Mouse (Mus musculus): ENCODE results near the gene Gmds.
A peak's percentile ranks its signal among the peaks of the same experiment; 100 is the strongest.

Gmds gene

DNA sequence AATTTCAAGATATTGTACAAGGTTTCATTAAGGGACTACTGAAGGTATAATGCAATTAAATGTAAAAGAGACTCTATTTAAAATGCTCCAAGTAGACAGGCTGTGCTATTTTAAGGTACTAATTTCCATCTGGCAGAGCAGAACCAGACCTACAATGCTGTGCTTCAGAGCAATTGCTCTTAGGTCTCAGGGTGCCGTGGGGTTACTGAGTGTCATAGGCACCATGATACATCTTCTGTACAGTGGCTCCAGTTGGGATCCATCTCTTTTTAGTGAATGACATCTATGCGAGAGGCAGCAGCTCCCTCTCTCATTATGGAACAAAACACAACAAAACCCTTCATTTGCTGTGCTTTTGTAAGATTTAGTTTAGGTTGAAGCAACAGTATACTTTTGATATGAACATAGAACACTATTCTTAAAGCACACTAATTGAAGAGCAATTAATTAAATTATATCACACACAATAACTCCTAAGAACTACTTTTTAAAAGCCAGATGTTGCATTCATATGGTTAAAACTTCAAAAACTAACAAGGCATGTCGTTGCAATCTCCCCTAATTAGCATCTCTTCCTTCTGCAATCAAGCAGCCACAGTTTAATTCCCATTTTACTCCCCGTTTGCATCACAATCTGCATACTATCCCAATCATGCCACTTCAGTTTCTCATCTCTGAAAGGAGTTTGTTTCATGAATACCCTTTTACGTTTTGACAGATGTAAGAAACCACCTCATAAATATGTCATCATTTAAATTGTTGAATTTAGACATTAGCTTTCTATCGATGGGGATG lies 317.9 kb downstream of the Gmds start:
- no peak for DNase-seq

DNA sequence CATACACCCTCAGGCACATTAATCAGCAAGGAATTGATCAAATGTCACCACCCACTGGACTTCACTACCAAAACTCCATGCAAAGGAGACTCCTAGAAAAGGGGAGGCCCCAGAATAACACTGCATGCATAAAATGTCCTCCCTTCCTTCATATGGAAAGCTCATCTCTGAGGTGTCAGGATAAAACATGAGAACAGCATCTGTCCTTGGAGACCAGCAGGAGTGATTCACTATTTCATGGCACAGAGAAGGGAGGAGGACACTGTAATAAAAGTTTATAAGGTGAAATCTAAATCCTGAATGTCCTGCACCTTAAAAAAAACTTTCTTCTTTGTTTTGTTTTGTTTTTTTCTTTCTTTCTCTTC lies 319.3 kb downstream of the Gmds start:
- DNase-seq = no peak

DNA sequence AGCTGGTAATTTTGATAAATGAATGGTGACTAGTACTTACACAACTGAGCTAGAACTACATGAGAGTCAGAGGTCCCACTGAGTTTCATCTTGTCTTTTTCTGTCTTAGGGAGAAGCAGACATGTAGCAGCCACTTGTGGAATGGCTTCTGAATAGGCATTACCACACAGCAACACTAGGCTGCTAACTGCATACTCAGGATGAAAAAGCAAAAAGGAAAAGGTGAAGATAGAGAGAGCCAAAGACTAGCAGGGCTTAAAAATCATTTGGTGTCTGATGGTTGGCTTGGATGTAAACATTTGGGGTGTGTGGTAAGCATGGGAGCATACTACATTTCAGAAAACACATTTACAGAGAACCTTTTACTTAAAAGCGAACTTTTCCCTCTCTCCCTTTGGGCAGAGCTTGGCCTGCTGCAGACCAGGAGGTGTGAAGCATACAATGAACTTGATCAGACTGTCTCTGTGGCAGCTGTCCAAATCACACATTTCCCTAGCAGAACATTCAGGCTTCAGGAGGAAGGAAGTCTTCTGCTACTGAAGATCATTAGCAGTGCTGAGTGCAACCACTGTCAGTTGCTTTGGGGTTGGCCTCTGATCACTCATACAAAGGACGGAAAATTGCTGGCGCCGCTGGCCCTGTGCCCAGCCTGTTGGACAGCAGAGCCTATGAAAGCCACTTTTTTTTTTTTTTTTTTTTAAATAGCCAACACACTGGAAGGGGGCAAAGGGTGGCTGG lies 319.9 kb downstream of the Gmds start:
- peak; percentile 98 for DNase-seq

DNA sequence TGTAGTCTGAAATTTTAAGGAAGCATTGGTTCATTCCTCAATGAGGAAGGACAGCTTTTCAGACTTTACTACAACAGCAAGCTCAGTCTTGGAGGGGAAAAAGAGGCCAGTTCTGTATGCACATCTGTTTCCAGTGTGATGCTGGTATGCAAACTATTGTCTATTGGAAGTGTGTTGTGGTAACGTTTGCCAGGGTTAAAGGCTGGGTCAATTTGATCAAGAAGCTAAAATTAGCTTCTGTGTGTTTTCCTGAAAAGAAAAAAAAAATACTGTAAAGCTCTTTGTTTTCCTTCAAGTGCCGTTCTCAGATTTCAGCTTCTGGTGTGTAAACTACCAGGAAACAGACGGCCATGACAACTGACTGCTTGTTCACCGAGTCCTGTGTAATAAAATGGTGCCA lies 329.7 kb downstream of the Gmds start:
- no peak for DNase-seq

DNA sequence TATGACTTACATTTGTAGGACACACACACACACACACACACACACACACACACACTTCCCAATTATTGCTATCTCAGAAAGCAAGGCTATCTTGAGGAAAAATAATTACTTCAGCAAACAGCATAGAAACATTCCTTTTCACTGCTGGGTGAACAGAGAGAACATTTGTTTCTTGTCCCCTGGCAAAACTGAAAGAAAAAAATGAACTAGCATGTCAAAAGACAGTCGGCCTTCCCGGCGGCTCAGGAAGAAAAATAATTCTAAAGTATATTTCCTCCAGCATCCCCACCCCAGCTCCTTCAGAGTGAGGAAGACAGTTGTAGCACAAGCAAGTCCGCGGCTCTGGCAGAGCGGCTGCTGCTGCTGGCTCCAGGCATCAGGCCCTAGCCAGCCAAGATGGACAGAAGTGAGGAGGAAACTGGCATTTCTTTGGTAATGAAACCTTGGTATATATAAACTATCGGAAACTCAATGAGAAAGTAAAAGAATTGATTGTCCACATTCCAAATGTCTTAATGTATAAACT lies 330.4 kb downstream of the Gmds start:
- DNase-seq = peak; percentile 84

DNA sequence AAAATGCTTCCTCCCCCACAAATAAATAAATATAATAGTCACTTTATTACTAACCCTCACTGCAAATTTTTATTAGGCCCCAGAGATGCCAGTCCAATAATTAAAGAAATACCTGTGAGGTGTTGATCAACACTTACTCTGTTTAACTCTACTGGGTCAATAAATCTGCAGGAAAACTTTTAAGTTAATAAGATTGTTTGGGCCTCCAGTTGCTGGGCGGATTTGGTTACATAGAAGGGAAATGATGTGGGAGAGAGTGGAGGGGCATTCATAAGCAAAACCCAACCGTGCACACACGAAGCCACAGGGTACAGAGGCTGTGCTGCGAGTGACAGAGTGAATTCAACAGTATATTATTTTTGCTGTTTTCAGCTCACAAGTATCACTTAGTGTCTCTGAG lies 345.1 kb downstream of the Gmds start:
- DNase-seq = no peak

DNA sequence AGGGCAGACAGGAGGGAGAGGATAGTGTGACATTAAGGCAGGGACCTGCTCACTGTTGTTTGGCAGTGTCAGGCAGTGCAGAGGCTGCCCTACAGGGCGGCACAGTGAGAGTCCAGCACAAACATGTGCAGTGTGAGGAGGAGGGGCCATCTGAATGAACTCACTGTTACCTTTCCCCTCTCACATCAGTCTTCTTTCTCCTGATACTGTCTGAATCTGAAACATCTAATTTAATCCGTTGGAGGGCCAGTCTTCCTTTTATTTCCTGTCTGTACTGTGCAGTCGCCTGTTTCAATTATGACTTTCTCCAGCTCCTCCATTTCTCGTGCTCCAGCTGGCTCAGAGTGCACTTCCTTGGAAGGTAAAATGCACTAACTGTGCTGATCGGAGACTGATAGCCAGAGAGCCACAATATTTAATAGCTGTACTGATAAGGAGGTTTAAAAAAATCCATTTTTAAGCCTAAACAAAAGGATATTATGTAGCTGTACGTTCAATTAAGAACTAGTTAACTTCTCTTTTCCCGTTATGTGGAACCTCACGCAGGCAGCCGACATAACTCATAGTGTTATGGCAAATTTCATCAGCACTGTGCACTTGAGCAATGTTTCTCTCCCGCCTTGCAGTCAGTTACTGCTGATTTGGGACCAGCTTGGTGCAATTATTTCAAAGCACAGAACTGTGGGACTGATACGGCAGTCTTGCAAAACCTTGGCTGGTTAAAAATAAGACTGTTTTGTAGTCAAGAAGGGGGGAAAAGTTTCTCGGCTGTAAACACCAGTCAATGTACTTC lies 345.9 kb downstream of the Gmds start:
- DNase-seq = peak; percentile 88

DNA sequence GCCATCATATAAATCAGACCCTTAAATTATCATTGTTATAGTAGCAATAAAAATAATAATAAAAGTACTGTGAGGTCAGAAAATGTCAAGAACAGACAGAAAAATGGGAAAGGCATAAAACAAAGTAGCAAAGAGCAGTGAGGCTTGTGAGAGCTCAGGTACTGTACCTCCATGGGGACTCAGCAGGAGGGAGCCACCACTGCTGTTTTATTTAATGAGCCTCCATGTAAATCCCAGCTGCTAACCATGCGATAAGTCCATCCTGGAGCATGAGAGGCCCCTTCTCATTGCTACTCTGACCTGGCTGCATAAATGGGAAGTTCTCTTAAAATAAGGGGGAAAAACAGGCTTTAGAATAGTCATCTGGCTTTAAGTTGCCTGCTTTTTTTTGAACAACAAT lies 357.3 kb downstream of the Gmds start:
- no peak for DNase-seq

DNA sequence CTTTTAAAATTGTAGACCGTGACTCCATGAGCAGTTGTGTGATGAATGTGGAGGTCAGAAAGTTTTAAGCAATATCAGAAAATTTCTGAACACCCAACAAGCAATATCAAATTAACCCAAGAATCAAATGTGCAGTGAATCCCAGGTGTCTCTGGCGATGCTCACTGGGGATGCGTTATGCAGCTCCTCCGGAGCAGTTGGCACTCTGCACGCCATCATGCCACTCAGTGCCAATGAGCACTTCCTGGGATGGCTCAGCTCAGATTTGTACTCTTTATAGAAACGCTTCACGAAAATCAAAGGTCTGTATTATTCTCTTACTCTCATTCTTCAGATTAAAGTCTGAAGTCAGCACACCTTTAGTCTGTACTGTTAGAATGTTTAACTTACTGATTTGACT lies 360.4 kb downstream of the Gmds start:
- no peak for DNase-seq

DNA sequence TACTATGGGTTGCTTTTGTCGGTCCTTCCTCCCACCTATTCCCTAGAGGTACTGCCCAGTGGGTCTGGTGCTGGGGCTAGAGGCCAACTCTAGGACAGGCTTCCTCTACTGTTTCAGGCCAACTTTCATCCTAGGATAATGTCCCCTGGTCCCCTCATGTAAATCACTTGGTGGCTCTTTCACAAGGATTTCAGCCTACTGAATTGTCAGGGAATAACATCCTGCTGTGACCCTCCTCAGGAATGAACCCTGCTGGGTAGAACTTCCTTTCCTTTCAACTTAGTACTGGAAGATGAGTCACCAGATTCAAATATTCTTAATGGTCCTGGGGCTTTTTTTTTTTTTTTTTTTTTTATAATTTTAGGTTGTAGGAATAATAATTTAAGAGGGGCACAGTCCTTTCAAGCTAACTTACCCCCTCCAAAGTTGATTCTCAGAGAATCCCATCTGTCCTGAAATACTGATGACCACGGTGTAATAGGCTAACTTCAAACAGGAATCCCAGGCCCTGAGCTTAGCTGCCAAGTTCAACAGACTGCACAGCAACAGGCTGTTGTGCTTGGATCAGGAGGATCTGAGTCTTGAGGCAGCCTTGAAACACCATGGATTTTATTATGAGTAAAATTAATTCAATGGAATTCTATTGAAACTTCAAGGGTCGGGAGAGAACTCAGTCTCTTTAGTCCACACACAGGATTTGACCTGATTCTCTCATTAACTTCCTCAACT lies 363.6 kb downstream of the Gmds start:
- DNase-seq = peak; percentile 90

DNA sequence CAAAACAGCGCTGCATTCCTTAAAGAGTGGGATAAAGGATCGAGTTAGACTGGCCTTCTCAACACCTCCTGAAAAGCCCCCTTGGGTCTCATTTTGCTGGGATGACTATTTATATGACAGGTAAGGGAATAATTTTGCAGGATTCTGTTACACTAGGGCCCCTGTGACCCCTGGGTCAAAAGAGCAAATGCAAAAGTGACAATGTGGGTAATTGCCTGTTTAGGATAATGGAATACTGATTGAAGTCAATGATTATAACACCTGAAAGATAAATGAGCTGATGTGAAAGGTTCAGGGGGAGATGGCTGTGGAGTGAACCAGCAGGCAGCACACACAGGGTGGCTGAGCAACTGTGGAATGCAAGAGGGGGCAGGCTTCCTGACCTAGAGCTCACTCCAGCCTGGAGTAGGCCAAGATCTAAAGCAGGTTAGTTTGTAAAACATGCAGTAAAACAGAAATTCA lies 367.5 kb downstream of the Gmds start:
- no peak for DNase-seq

DNA sequence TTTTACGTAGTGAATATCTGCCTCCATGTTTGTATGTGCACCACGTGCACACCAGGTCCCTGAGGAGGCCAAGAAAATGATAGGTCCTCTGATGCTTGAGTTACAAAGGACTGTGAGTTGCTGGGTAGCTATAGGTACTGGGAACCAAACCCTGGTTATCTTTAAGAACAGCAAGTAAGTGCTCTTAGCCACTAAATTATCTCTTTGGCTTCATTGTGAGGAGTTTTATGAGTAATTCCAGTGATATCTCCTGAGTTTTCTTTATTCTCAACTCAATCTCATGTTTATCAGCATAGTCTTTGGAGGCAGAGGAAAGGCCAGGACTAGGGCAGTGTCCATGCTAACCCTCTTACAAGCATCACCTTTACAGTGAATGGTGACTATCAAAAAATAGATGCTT lies 370.3 kb downstream of the Gmds start:
- no peak for DNase-seq

DNA sequence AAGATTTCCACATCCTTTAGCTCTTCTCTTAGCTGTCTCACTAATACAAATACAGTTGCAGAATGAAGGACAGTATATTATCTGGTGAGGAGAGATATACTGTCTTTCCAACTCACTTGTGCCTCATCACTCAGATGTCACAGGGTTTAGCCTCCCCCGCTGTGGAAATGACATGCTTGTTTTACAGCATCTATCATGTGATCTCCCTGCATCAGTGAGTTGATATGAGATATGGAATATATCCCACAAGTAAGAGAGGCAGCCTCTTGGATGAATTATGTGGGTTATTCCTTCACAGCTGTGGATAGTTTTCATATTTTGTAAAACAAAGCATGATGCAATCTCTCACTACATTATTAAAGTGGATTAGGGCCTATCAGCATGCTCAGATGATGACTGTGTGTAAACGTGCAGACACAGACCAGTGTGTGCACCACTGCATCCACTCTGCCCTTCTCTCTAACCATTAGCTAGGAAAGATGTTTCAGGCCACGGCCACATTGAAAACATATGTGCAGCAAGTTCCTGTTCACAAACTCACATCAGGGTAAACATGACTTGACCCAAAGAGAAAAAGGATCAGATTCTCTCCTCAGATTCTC lies 371.5 kb downstream of the Gmds start:
- DNase-seq = no peak

DNA sequence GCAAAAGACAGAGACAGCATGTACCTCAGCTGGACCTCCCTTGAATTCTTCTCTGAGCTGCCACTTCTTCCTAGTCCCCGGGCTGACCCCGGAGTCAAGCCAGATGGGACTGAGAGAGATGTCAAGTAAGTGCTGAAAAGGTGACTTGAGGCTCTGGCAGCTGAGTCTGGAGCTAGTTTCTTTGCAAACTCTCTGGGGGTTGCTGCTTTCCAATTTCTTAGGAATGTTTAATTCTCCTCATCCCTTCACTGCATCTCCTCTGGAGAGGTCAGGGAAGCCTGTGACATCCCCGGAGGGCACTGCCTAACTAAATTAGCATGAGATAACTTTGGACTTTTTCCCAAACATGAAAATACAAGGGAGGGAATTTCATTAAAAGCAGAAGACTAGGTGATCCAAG lies 378.0 kb downstream of the Gmds start:
- peak; percentile 95 for DNase-seq

DNA sequence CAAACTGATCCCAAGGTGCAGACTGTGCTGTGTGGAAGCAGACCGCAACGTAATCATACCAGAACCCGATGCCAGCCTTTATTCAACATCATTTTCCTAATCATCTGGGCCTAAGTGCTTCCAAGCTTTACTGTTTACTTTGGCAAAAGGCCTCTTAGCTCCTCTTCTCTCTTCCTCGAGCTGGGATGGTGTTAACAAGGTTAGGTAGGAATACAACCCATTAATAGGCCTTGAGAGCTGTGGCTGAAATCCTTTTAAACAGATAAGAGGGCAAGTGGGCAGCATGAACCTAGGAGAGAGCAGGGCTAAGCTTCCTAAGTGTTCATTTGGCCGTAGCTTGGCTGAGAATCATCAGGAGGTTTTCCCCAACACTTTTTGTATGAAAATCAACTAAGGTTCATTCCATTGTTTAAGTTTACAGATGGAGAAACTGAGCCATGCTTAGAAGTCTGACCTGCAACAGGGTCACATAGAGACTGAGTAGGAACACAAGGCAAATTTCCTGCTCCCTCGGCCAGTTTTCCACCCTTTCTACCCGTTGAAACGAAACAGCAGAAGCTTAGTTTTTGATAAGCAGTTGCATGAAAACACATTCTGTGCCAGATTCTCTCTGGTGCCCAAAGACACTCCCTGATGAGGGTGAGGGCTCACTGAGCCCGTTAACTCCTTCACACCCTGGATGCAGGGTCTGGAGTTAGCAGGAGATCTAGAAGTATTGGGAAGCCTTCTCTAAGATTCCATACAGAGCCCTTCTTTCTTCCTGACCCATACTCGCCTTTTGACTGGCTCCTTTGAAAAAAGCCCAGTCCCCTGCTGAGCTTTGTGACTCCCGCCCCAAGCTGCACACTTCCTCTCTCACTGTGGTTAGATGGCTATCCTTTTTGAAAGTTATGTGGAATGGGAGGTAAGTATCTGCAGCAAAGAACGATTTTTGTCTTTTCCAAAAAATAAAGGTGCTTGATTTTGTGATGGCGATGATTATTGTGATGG lies 379.9 kb downstream of the Gmds start:
- DNase-seq = peak; percentile 95

DNA sequence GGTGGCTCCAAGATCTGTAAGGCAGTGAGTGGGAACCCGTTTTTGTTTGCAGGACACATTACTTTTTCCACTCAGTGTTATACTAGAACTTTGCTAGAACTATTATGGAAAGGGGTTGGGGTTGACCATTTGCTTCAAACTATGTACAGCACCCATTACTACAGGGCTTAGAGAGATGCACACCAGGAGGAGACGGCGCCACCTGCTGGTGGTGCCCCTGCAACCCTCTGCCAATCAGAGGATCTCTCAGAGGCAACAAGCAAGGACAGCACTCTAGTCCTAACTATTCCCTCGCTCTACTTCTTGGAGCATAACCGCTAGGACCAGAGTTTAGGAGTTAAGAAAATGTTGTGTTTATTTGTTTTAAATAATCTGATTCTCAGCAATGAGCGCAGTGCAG lies 382.0 kb downstream of the Gmds start:
- no peak for DNase-seq

DNA sequence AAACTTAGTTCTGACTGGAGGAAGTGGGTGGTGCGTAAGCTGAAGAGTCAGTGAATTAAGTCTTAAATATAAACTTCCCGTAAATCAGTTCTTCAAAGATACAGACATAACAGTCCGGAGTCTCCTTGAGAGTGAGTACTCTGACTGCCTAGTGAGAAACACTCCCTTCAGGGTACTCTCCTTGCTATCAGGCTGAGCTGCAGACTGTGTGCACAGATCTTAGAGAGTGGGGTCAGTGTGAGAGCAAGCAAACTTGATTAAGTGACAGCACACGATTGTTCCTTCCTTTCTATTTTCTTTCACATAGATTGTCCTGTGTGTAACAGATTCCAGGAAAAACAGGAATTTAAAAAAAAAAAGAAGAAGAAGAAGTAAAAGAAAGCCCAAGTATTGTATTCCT lies 382.4 kb downstream of the Gmds start:
- no peak for DNase-seq

DNA sequence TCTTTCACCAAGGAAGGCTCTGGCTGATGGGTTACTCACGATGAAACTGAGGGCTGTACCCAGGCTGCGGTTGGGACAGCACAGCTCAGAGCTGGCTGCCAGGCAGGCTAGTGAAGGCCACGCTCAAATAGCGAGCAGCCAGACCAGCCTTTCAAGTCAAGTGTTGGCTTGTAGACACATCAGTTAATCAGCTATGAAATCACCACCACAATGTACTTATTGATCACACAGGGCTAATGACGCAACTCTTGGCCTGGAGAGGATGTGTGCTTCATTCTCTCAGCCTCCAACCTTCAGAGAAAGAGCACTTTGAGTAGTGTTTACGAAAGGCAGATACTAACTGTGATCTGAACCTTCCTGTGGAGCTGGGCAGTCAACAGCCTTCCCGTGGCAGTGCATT lies 383.4 kb downstream of the Gmds start:
- no peak for DNase-seq

DNA sequence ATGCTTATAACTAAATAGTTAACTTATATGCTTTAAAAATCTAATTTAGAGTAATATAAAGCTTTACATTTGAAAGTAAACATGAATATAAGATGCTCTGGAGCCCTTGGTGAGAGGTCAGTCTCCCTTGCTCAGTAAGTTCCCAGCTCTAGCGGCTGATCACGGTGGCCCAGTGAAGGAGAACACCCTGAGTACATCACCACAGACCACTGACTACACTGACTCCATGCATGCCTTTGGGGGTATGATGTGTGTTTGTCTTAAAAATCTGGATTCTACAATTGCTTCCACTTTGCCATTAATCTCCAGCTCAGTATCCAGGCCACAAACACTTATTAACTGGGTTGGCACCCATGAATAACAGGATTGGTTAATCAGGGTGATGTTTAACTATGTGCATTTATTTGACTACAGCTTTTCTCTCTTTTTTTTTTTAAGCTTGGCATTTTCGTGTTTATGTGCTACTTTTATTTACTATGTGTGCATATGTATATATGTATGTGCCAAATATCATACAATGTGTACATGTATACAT lies 393.8 kb downstream of the Gmds start:
- DNase-seq = no peak

DNA sequence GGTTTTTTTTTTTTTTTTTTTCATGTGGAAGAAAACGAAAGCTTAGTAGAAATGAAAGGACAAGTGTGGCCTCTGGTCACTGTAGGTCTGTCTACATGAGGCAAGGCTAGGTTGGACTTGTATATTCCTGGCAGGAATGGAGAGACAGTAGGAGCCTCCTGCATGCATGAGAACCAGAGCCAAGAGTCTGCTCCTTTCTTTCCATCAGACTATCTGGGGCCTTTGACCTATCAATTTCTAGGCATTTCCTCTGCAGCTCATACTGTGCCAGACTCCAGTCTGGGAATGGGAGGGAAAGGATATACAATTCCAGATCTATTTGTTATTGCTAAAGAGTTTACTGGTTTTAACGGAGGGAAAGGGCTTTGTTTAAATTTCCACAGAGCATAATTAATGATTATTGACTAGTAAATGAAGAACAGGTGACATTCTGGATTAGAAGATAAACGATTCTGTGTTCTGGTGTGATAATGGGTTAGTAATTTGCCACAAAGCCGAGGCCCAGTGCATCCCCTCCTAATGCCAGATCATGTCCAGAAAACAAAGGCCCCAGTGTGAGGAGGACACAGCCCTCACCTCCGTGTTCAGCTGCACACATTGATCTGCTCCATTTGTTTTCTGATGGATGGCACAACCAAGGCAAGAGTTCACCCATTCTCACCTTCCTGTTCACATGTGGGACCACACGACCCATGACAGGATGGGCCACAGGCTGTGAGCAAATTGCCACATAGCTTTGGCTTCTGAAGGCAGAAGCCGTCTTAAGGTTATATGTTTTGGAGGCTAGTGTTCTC lies 394.9 kb downstream of the Gmds start:
- DNase-seq = no peak
